Mouse (Mus musculus) G1E-ER4 (cell line): Measurements from ENCODE around the gene Ltbp4. TPM values are rescaled to one million over a fixed set of nuclear protein-coding genes. Genes with fewer than 3 reads are reported as not detected.

Experiments used
- GATA1 ChIP-seq: IDR thresholded peaks from one replicate; pipeline ENCODE4 v1.8.0; 2012; ENCODE audit warnings: low read length, inconsistent platforms
- polyA plus RNA-seq: library from polyadenylated mRNA; stranded (reverse); fragments of >175 nt; gene quantifications from 2 replicates; pipeline ENCODE4 v1.2.3, GENCODE M21; 2012

Gene Ltbp4
- polyA plus RNA-seq, 1 experiment, result 1.5 TPM

- no peak for TF ChIP-seq GATA1
These were observed 3.0 kb downstream of the Ltbp4 start for GRCm38 (mm10) chr7:27334405-27334911.

DNA sequence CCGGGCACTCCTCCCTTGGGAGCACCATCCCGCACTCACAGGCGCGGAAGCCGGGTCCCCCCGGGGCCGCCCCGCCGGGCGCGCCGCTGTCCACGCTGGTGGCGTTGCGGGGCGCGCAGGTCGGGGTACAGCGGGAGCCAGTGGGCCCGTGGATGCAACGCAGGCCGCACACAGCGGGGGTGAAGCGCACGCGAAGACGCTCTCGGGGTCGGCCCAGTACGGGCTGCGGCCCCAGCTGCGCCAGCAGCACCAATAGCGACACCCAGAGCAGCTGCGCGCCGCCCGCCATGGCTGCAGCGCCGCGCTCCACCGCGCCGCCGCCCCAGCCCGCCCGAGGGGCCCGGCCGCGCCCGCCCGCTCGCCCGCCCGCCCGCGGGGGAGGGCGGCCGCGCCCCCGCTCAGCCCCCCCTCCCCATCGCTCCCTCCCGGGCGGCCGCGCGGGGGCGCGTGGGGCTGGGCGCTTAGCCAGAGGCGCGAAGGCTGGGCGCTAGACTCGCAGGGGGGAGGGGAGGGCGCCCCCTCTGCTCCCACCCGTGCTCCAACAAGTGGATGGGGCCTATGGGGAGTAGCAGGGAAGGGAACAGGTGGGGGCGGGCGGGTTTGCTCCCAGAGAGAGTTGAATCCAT lies 4.1 kb downstream of the Ltbp4 start:
- no peak for TF ChIP-seq GATA1

DNA sequence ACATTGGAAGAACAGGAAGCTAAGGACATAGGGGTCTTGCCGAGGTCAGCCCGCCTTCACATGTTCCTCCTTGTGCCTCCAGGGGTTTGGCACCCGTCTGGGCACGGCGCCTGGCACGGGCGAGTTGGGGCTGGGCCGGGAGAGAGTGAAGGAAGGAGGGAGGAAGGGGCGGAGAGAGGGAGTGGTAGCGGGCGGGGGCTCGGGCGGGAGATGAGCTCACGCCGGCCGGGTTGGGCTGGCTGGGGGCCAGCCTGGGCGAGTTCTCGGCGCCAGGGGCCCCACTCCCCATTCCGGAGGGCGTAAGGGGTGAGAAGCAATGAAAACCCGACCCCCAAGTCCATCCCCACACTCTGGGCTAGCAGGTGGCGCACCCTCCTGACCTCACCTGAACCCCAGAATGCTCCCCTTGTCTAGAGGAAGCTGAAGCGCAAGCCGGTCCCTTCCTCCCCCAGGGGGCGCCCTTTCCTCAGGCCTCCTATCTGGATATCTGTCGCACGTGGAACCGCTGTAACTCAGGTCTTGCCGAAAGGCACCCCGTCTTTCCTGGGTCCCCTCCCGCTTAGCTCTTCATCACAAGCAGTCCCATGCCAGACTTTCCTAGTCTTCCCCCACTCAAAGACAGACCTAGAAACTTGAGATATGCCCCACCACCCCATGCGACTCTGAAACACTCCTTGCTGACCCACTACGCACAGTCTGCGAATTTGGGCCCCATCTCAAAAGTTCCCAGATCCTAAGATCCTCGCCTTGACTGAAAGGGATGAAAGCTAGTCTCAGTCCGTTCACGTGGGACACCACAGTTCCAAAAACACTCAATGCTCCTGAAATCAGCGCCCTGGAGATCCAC lies 4.9 kb downstream of the Ltbp4 start:
- no peak for TF ChIP-seq GATA1

GRCm38 (mm10) chr7:27331854-27332253 lies 5.6 kb downstream of the Ltbp4 start:
- TF ChIP-seq GATA1, result no peak

DNA sequence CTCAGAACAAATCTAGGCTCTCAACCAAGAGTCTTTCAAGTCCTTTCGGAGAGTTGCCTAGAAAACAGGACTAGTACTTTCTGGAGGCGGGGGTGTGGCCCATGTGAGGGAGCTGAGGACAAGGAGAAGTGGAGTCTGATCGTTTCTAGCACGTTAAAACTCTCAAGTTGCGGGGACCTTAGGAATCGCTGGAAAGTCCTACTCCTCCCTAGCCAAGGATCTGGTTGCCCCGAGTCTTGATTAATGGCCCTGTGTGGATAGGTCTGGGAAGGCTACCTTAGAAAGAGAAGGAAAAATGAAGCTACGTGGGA lies 6.0 kb downstream of the Ltbp4 start:
- TF ChIP-seq GATA1, result no peak

GRCm38 (mm10) chr7:27330709-27331540 lies 6.6 kb downstream of the Ltbp4 start:
- TF ChIP-seq GATA1, result no peak

GRCm38 (mm10) chr7:27329981-27330380 lies 7.5 kb downstream of the Ltbp4 start:
- no peak for TF ChIP-seq GATA1

- no peak for TF ChIP-seq GATA1
These were observed 8.1 kb downstream of the Ltbp4 start for GRCm38 (mm10) chr7:27329326-27329947.

- TF ChIP-seq GATA1, result no peak
These were observed 8.8 kb downstream of the Ltbp4 start for GRCm38 (mm10) chr7:27328648-27329047.

GRCm38 (mm10) chr7:27328161-27328560 lies 9.3 kb downstream of the Ltbp4 start:
- no peak for TF ChIP-seq GATA1

- TF ChIP-seq GATA1, result no peak
These were observed 10.0 kb downstream of the Ltbp4 start for GRCm38 (mm10) chr7:27327500-27327899.

- no peak for TF ChIP-seq GATA1
These were observed 11.2 kb downstream of the Ltbp4 start for GRCm38 (mm10) chr7:27326101-27326880.

DNA sequence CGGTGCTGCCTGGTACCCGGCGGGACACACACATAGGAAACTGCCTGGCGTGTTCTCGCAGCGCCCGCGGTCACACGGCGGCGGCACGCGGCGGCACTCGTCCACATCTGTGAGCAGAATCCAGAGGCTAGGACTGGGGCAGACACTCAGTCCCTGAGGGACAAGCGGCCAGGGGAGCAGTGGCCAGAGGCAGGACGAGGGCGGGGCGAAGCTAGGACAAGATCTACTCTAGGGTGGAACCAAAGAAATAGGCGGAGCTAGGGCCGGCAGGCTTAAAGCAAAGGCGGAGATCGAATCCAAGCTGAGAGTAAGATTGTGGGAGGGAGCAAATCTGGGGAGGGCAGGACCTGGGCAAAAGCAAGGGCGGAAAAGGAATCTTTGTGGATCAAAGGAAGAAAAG lies 11.8 kb downstream of the Ltbp4 start:
- TF ChIP-seq GATA1, result no peak

DNA sequence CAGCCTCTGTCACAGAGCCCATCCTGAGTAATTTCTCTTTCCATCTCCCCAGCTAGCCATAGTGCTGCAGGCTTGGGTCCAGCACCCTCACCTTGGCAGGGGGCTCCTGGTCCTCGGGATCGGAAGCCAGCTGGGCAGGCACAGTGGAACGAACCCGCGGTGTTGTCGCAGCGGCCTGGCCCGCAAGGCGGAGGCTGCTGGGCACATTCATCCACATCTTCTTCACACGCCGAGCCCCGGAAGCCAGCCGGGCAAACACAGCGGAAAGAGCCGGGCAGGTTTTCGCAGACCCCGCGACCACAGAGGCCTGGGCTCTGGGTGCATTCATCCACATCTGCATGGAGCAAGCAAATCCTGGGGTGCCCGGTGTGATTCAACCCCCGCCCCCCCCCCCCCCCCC lies 12.6 kb downstream of the Ltbp4 start:
- TF ChIP-seq GATA1, result no peak

- TF ChIP-seq GATA1, result no peak
These were observed 13.3 kb downstream of the Ltbp4 start for GRCm38 (mm10) chr7:27324161-27324560.

GRCm38 (mm10) chr7:27323001-27323400 lies 14.5 kb downstream of the Ltbp4 start:
- TF ChIP-seq GATA1, result no peak
